Mouse (Mus musculus) G1E (cell line): ENCODE results near the gene Ebf3. TPM values are rescaled to one million over a fixed set of nuclear protein-coding genes. Genes with fewer than 3 reads are reported as not detected.

Experiments
- ATAC-seq: 2 replicates; pipeline ENCODE4 v1.8.0; 2016; ENCODE audit warnings: mild to moderate bottlenecking; ENCODE audit not compliant: insufficient number of reproducible peaks, poor library complexity, low FRiP score, severe bottlenecking; ENCODE audit errors: extremely low read depth
- DNase-seq: peaks from one replicate; pipeline ENCODE4 v3.0.0; 2012; ENCODE audit warnings: low spot score
- H3K27me3 ChIP-seq: 2 replicates; pipeline ENCODE4 v1.6.1; 2012; ENCODE audit warnings: mild to moderate bottlenecking, low read length, inconsistent platforms; ENCODE audit not compliant: insufficient read depth
- H3K36me3 ChIP-seq: replicated peaks from 2 replicates; pipeline ENCODE3; 2012; ENCODE audit warnings: mild to moderate bottlenecking, inconsistent platforms
- H3K4me1 ChIP-seq: 2 replicates; pipeline ENCODE4 v1.6.1; 2012; ENCODE audit warnings: low read depth, low read length, inconsistent platforms, mixed read lengths; ENCODE audit not compliant: insufficient read depth
- H3K4me3 ChIP-seq: 2 replicates; pipeline ENCODE4 v1.5.1; 2012; ENCODE audit warnings: low read depth, mild to moderate bottlenecking, inconsistent platforms, low read length, moderate library complexity, mixed read lengths
- H3K9me3 ChIP-seq: replicated peaks from 2 replicates; pipeline ENCODE4 v1.6.1; 2012; ENCODE audit warnings: inconsistent platforms
- CTCF ChIP-seq: IDR thresholded peaks from 2 replicates; pipeline ENCODE4 v1.5.1; 2012; ENCODE audit warnings: low read depth, low read length, inconsistent platforms, mixed read lengths
- GATA1 ChIP-seq: IDR thresholded peaks from 2 replicates; pipeline ENCODE4 v1.6.1; 2012; ENCODE audit warnings: borderline replicate concordance, low read length, inconsistent platforms, mixed read lengths
- GATA2 ChIP-seq: IDR thresholded peaks from 2 replicates; pipeline ENCODE4 v1.6.1; 2012; ENCODE audit warnings: low read depth, low read length, inconsistent platforms, borderline replicate concordance
- POLR2AphosphoS5 ChIP-seq: IDR thresholded peaks from 2 replicates; pipeline ENCODE4 v1.6.1; 2012; ENCODE audit warnings: low read depth, low read length, inconsistent platforms; ENCODE audit not compliant: insufficient replicate concordance
- TAL1 ChIP-seq: conservative IDR thresholded peaks from 2 replicates; pipeline ENCODE4 v1.6.1; 2012; ENCODE audit warnings: low read depth, low read length, inconsistent platforms, mixed read lengths
- polyA plus RNA-seq: library from polyadenylated mRNA; stranded (reverse); fragments of >175 nt; gene quantifications from 2 replicates; pipeline ENCODE4 v1.2.3, GENCODE M21; 2012
- total RNA-seq, 2 experiments: library from RNA; stranded (forward) in 1 of 2; stranded (reverse) in 1 of 2; fragments of 200-1000 nt in 1 of 2; fragments of >200 nt in 1 of 2; fragmentation: Nextera tagmentation in 1 of 2; gene quantifications; 2 replicates each; pipeline ENCODE4 v1.2.3; 2014 to 2017

Ebf3 gene
- total and polyA plus RNA-seq, 3 experiments: 0.16 TPM; not detected in 2

DNA sequence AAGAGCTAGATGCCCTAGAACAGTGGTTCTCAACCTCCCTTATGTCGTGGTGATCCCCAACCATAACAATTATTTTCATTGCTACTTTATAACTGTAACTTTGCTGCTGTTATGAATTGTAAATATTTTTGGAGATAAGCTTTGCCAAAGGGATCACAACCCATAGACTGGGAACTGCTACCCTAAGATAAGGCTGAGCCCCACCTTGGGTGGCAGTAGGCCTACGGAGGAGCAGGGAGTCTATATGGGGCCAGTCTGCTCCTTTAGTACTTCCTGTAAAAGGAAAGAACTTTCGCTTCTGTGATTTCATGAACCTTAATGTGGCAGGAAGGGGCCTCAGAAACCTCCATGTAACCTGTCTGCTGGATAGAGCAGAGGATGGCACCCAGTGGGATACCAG, 90.4 kb downstream of the Ebf3 start:
- TF ChIP-seq POLR2AphosphoS5 (no peak), TAL1 (no peak), GATA1 (no peak), CTCF (no peak), GATA2 (no peak)
- Histone ChIP-seq H3K9me3 (peaks cover 79% of the 10 kb centered on the region), H3K36me3 (no peaks in the 10 kb centered on the region), H3K27me3 (no peaks in the 10 kb centered on the region), H3K4me1 (no peaks in the 10 kb centered on the region), H3K4me3 (no peak overlapping the region)
- DNase-seq (no peak), ATAC-seq (no peak)

DNA sequence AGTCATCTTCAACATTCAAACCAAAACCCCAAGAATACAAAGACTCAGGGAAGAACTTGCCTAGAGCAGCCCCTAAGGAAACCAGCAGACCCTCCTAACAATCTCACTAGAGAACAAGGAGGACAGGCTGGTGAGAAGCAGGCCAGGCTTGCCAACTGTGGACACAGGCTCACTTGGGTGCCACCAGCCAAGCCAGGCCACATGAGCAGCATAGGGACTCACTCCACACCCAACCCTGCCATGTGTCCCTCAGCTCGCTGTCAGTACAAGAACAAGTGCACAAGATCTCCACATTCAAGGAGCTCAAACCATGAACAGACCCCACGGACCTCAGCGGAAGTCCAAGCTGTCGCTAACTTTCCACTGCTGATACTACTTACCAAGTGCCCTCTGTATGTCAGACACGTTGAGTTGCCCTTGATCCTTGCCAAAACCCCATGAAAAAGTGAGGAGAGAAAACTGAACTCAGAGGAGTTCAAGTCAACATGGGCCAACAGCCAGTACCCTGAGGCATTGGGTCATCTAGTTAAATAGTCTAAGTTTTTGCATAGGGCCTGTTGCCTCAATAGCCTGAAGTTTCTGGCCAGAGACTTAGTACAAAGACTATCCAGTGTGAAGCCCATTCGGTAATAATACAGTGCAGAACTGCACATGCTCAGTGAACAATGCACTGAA, 91.3 kb downstream of the Ebf3 start:
- no peak for ATAC-seq
- H3K9me3 ChIP-seq: peaks cover 79% of the 10 kb centered on the region
- no peaks in the 10 kb centered on the region for H3K36me3 ChIP-seq
- no peak for DNase-seq
- no peak for TF ChIP-seq POLR2AphosphoS5
- TF ChIP-seq GATA2: no peak
- TF ChIP-seq TAL1: no peak
- no peak for TF ChIP-seq GATA1
- TF ChIP-seq CTCF: no peak
- no peak overlapping the region for H3K4me3 ChIP-seq
- H3K4me1 ChIP-seq: no peaks in the 10 kb centered on the region
- no peaks in the 10 kb centered on the region for H3K27me3 ChIP-seq

DNA sequence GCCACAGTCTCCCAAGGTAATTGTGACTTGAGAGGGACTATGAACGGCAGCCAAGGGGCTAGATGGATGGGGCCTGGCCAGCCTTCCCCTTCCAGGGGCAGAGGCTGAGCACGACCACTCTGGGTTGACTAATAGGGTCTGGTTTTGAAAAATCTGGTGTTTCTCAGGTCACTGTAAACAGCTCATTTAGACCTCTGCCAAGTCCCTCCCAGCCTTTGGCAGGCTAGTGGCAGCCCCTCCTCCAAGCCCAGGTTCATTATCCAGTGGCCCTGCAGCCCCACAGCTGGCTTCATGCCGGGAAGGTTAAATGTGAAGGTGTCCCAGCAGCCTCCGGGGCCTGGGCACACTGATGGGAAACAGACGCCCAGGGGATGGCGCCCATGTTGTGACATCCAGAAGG, 92.6 kb downstream of the Ebf3 start:
- DNase-seq: no peak
- Histone ChIP-seq H3K27me3 (no peaks in the 10 kb centered on the region), H3K9me3 (peaks cover 76% of the 10 kb centered on the region), H3K4me3 (no peak overlapping the region), H3K4me1 (no peaks in the 10 kb centered on the region), H3K36me3 (no peaks in the 10 kb centered on the region)
- TF ChIP-seq GATA2 (no peak), TAL1 (no peak), GATA1 (no peak), POLR2AphosphoS5 (no peak), CTCF (no peak)
- no peak for ATAC-seq

DNA sequence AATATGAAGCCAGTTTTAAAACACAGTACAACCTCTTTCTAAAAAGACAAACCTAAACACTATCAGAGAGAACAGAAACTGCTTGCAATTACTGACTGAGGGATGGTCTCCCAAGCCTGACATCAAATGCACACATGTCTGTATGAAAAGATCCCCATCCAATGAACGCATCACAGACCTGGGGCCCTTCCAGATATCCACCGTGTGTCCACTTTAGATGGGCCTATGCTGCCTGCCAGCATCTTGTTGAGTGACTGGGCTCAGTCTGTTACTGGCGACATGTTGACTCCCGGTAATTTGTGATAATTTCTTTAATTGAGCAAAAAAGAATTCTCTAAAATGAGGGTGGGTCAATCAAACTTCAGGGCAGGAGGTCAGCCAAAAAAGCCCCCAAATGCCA, 93.8 kb downstream of the Ebf3 start:
- ATAC-seq (no peak), DNase-seq (no peak)
- no peak for TF ChIP-seq GATA1
- no peak for TF ChIP-seq GATA2
- Histone ChIP-seq H3K27me3 (no peaks in the 10 kb centered on the region), H3K36me3 (no peaks in the 10 kb centered on the region), H3K4me3 (no peak overlapping the region), H3K4me1 (no peaks in the 10 kb centered on the region), H3K9me3 (peaks cover 76% of the 10 kb centered on the region)

DNA sequence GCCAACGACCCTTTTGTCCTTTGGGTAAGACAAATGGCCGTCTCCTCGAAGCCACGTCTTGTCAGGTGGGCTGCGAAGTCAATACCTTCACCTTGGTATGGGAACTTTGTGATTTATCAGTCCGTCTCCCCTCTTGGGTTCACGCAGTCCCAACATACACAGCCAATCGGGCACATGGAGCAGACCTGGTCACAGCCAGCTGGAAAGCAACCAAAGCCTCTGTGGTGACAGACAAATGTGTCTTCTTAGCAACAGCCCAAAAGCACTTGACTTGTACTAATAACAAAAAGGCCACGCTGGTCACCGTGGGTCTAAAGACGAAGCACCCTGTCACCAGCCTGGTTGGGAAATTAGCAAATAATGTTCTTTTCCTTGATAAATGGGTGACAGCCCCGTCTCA, 95.5 kb downstream of the Ebf3 start:
- TF ChIP-seq POLR2AphosphoS5 (no peak), GATA2 (no peak), GATA1 (no peak), TAL1 (no peak), CTCF (no peak)
- no peak for DNase-seq

DNA sequence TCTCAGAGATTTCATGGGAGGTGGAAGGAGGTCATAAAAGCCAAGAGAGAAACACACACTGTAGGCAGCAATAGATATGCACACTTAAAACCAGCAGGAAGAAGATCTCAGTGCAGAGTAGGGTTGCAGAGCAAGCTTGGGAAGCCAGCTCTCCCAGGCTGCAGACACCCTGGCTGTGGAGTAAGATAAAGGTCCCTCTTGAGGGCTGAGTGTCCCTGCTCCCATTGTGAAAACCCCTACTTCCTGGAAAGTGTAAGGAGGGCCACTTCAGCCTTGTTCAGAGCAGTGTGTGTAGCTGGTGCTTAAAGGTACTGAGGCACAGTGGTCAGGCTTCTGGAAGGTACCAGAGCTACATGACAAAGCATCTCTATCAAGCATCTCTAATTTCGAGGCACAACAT, 100.8 kb downstream of the Ebf3 start:
- Histone ChIP-seq H3K27me3 (no peaks in the 10 kb centered on the region), H3K4me1 (no peaks in the 10 kb centered on the region), H3K9me3 (peaks cover 62% of the 10 kb centered on the region), H3K36me3 (no peaks in the 10 kb centered on the region), H3K4me3 (no peak overlapping the region)
- no peak for TF ChIP-seq CTCF
- no peak for TF ChIP-seq TAL1
- no peak for TF ChIP-seq GATA2
- no peak for TF ChIP-seq GATA1
- TF ChIP-seq POLR2AphosphoS5: no peak
- no peak for DNase-seq
- no peak for ATAC-seq

More for the DNA sequence above, 95.5 kb downstream of the Ebf3 start:
- H3K36me3 ChIP-seq: no peaks in the 10 kb centered on the region
- H3K4me3 ChIP-seq: no peak overlapping the region
- H3K9me3 ChIP-seq: peaks cover 67% of the 10 kb centered on the region
- no peak for ATAC-seq
- no peaks in the 10 kb centered on the region for H3K4me1 ChIP-seq
- H3K27me3 ChIP-seq: no peaks in the 10 kb centered on the region

DNA sequence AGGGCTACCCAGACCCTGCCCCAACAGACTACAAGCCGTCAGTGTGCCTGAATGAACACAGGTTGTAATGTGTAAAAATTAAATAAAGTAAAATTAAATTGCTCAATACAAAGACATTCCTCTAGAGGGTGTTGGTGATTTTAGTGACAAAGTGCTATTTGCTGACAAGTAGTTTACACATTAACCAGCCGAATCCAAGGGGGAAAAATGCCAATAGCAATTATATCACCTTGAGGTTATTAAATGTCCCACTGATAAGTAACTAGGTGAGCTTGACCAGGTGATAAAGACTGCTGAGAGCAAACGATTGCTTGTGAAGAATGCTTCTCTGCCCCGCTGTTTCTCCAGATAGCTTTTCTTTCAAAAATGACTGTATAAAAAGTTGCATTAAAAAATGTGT, 102.9 kb downstream of the Ebf3 start:
- no peak overlapping the region for H3K4me3 ChIP-seq
- H3K27me3 ChIP-seq: no peaks in the 10 kb centered on the region
- no peaks in the 10 kb centered on the region for H3K4me1 ChIP-seq
- no peak for DNase-seq
- TF ChIP-seq TAL1: no peak
- H3K9me3 ChIP-seq: peaks cover 65% of the 10 kb centered on the region
- no peaks in the 10 kb centered on the region for H3K36me3 ChIP-seq
- ATAC-seq: no peak
